Mouse (Mus musculus): ENCODE measurements around the gene Aebp2. TPM values are rescaled to one million over a fixed set of nuclear protein-coding genes. Genes with fewer than 3 reads are reported as not detected.

Gene Aebp2
- total and polyA plus RNA-seq, 3 experiments = 25.9 to 42.0 (median 32.5) TPM

GRCm38 (mm10) chr6:140576133-140576532 lies 46.3 kb upstream of the Aebp2 start:
- H3K27ac ChIP-seq (ENCODE audit: control insufficient read depth, low read depth, low read length) = no peak overlapping the region
- peaks cover 3 to 6% of the 10 kb centered on the region in 2 experiments; a peak in 3 of 4 replicates for H3K4me1 ChIP-seq (ENCODE audit: control insufficient read depth in 1 of 2, insufficient read depth in 2 of 2, low read length in 2 of 2)
- peak; percentile 13 for DNase-seq (ENCODE audit: low read depth, low spot score)
- no peak overlapping the region for H3K4me3 ChIP-seq (ENCODE audit: control insufficient read depth in 1 of 2, insufficient read depth in 1 of 2, low read depth in 2 of 2, low read length in 2 of 2)
- TF ChIP-seq POLR2AphosphoS5 (IDR thresholded peaks at IDR 0.05; ENCODE audit: borderline replicate concordance, low read depth, low read length) (no peak), KAT2A (conservative IDR thresholded peaks at IDR 0.05; ENCODE audit: low read depth, low read length) (no peak), MYC (IDR thresholded peaks at IDR 0.05; ENCODE audit: low read depth, low read length) (no peak), ETS1 (IDR thresholded peaks at IDR 0.05; ENCODE audit: low read depth, low read length) (no peak), MEF2A (IDR thresholded peaks at IDR 0.05; ENCODE audit: extremely low read depth, insufficient replicate concordance, low read depth, low read length, poor library complexity, severe bottlenecking) (no peak), SMC3 (IDR thresholded peaks at IDR 0.05; ENCODE audit: low read depth, low read length) (no peak), MAFK (IDR thresholded peaks at IDR 0.05; ENCODE audit: borderline replicate concordance, low read depth, low read length) (no peak), TAL1 (IDR thresholded peaks at IDR 0.05; ENCODE audit: low read length) (no peak), ZNF384 (IDR thresholded peaks at IDR 0.05; ENCODE audit: low read depth, low read length) (no peak), POLR2AphosphoS2 (IDR thresholded peaks at IDR 0.05; ENCODE audit: low read length) (no peak), HCFC1 (IDR thresholded peaks at IDR 0.05; ENCODE audit: low read depth, low read length) (no peak), TCF12 (IDR thresholded peaks at IDR 0.05; ENCODE audit: low read depth, low read length) (no peak), CTCF (IDR thresholded peaks at IDR 0.05 in 2 of 3, conservative IDR thresholded peaks at IDR 0.05 in 1 of 3; ENCODE audit: control insufficient read depth in 1 of 3, insufficient read depth in 1 of 3, low read depth in 2 of 3, low read length in 3 of 3, poor library complexity in 1 of 3, severe bottlenecking in 1 of 3) (no peak)
- H3K36me3 ChIP-seq (ENCODE audit: control insufficient read depth in 1 of 2, insufficient read depth in 2 of 2, low read length in 2 of 2) = peaks cover 0 to 9% of the 10 kb centered on the region in 2 experiments; a peak in 1 of 4 replicates
- no peak overlapping the region for H3K9ac ChIP-seq (ENCODE audit: control insufficient read depth, low read depth, low read length, poor library complexity, severe bottlenecking)
- H3K9me3 ChIP-seq (replicated peaks; ENCODE audit: insufficient read depth, low read length) = no peaks in the 10 kb centered on the region
- no peaks in the 10 kb centered on the region for H3K27me3 ChIP-seq (ENCODE audit: control insufficient read depth in 1 of 2, insufficient read depth in 2 of 2, low read length in 2 of 2)
- H3K79me2 ChIP-seq (ENCODE audit: control insufficient read depth, insufficient read depth, low read length, poor library complexity) = no peaks in the 10 kb centered on the region

GRCm38 (mm10) chr6:140576961-140577821 lies 45.3 kb upstream of the Aebp2 start:
- DNase-seq (ENCODE audit: low read depth, low spot score) = peak; percentile 31
- peaks cover 4 to 6% of the 10 kb centered on the region in 2 experiments; a peak in 3 of 4 replicates for H3K4me1 ChIP-seq (ENCODE audit: control insufficient read depth in 1 of 2, insufficient read depth in 2 of 2, low read length in 2 of 2)
- H3K9me3 ChIP-seq (replicated peaks; ENCODE audit: insufficient read depth, low read length) = no peaks in the 10 kb centered on the region
- H3K9ac ChIP-seq (ENCODE audit: control insufficient read depth, low read depth, low read length, poor library complexity, severe bottlenecking) = no peak overlapping the region
- H3K79me2 ChIP-seq (ENCODE audit: control insufficient read depth, insufficient read depth, low read length, poor library complexity) = no peaks in the 10 kb centered on the region
- no peak overlapping the region for H3K4me3 ChIP-seq (ENCODE audit: control insufficient read depth in 1 of 2, insufficient read depth in 1 of 2, low read depth in 2 of 2, low read length in 2 of 2)
- H3K27ac ChIP-seq (ENCODE audit: control insufficient read depth, low read depth, low read length) = no peak overlapping the region
- peaks cover 0 to 9% of the 10 kb centered on the region in 2 experiments; a peak in 1 of 4 replicates for H3K36me3 ChIP-seq (ENCODE audit: control insufficient read depth in 1 of 2, insufficient read depth in 2 of 2, low read length in 2 of 2)
- H3K27me3 ChIP-seq (ENCODE audit: control insufficient read depth in 1 of 2, insufficient read depth in 2 of 2, low read length in 2 of 2) = no peaks in the 10 kb centered on the region
- no peak for TF ChIP-seq MYB (IDR thresholded peaks at IDR 0.05; ENCODE audit: low read depth, low read length)
- no peak for TF ChIP-seq TCF12 (IDR thresholded peaks at IDR 0.05; ENCODE audit: low read depth, low read length)
- TF ChIP-seq SMC3 (IDR thresholded peaks at IDR 0.05; ENCODE audit: low read depth, low read length) = peak; percentile 23; the same call in 1 of the 2 replicates
- TF ChIP-seq MXI1 (IDR thresholded peaks at IDR 0.05; ENCODE audit: low read depth, low read length) = no peak
- TF ChIP-seq KAT2A (conservative IDR thresholded peaks at IDR 0.05; ENCODE audit: low read depth, low read length) = no peak
- TF ChIP-seq MYC (IDR thresholded peaks at IDR 0.05; ENCODE audit: low read depth, low read length) = 0 out of 2 replicates have a peak, but pooled peaks have one; percentile 49
- TF ChIP-seq MAZ (IDR thresholded peaks at IDR 0.05; ENCODE audit: low read depth, low read length) = no peak
- TF ChIP-seq MAFK (IDR thresholded peaks at IDR 0.05; ENCODE audit: borderline replicate concordance, low read depth, low read length) = no peak
- TF ChIP-seq BHLHE40 (IDR thresholded peaks at IDR 0.05; ENCODE audit: borderline replicate concordance, low read depth, low read length) = no peak
- no peak for TF ChIP-seq NELFE (IDR thresholded peaks at IDR 0.05; ENCODE audit: low read depth, low read length)
- no peak for TF ChIP-seq MEF2A (IDR thresholded peaks at IDR 0.05; ENCODE audit: extremely low read depth, insufficient replicate concordance, low read depth, low read length, poor library complexity, severe bottlenecking)
- TF ChIP-seq POLR2AphosphoS2 (IDR thresholded peaks at IDR 0.05; ENCODE audit: low read length) = no peak
- no peak for TF ChIP-seq ETS1 (IDR thresholded peaks at IDR 0.05; ENCODE audit: low read depth, low read length)
- no peak for TF ChIP-seq USF1 (IDR thresholded peaks at IDR 0.05; ENCODE audit: low read depth, low read length)
- TF ChIP-seq POLR2A (IDR thresholded peaks at IDR 0.05; ENCODE audit: control insufficient read depth in 1 of 2, insufficient read depth in 1 of 2, low read depth in 1 of 2, low read length in 2 of 2, poor library complexity in 1 of 2) = no peak
- no peak for TF ChIP-seq MAX (IDR thresholded peaks at IDR 0.05; ENCODE audit: low read length)
- peak; percentile 15 for TF ChIP-seq RAD21 (IDR thresholded peaks at IDR 0.05; ENCODE audit: low read depth, low read length)
- no peak for TF ChIP-seq RCOR1 (IDR thresholded peaks at IDR 0.05; ENCODE audit: low read depth, low read length)
- no peak for TF ChIP-seq ZMIZ1 (IDR thresholded peaks at IDR 0.05; ENCODE audit: low read depth, low read length)
- TF ChIP-seq ZC3H11A (IDR thresholded peaks at IDR 0.05; ENCODE audit: low read depth, low read length) = no peak
- TF ChIP-seq SIN3A (IDR thresholded peaks at IDR 0.05; ENCODE audit: low read length) = no peak
- TF ChIP-seq TBP (IDR thresholded peaks at IDR 0.05; ENCODE audit: low read depth, low read length) = peak; percentile 71; the same call in 1 of the 2 replicates
- TF ChIP-seq USF2 (IDR thresholded peaks at IDR 0.05; ENCODE audit: borderline replicate concordance in 1 of 2, insufficient read depth in 1 of 2, low read depth in 1 of 2, low read length in 2 of 2) = no peak

Data from MEL (cell line).